Mouse (Mus musculus): ENCODE measurements at regions not wholly inside any gene's neighbourhood (a gene's known extent, or its start where the extent isn't known, plus 50 kb on each side); places are given as distances from the start of the nearest gene placed in this dataset.

GRCm38 (mm10) chr16:74795360-74796302 lies 384.0 kb upstream of the Robo2 start:
- TF ChIP-seq CTCF (IDR thresholded peaks at IDR 0.05; ENCODE audit: borderline replicate concordance, insufficient read depth, low read depth, low read length) (no peak), POLR2A (IDR thresholded peaks at IDR 0.05; ENCODE audit: borderline replicate concordance, insufficient read depth, low read length) (no peak)

Data from cerebellum, adult 2 months (tissue).